Mouse (Mus musculus) CH12.LX (cell line): ENCODE measurements at regions not wholly inside any gene's neighbourhood (a gene's known extent, or its start where the extent isn't known, plus 50 kb on each side); places are given as distances from the start of the nearest gene placed in this dataset.

Experiments used
- BHLHE40 ChIP-seq: IDR thresholded peaks from 2 replicates; pipeline ENCODE4 v1.6.1; 2011; ENCODE audit warnings: mild to moderate bottlenecking, low read depth, low read length, improper control_type of control experiment
- CTCF ChIP-seq, 2 experiments: IDR thresholded peaks in 1 of 2; conservative IDR thresholded peaks in 1 of 2; 2 replicates each; pipeline ENCODE4 v1.5.1; 2011 to 2012; ENCODE audit warnings: low read depth in 2 of 2, low read length in 2 of 2, improper control_type of control experiment in 1 of 2, inconsistent platforms in 1 of 2, mild to moderate bottlenecking in 1 of 2, moderate library complexity in 1 of 2
- EP300 ChIP-seq: IDR thresholded peaks from 2 replicates; pipeline ENCODE4 v1.6.1; 2011; ENCODE audit warnings: low read length, improper control_type of control experiment
- MAFK ChIP-seq: IDR thresholded peaks from 2 replicates; pipeline ENCODE4 v1.6.1; 2011; ENCODE audit warnings: low read length, improper control_type of control experiment; ENCODE audit not compliant: insufficient replicate concordance
- MXI1 ChIP-seq: IDR thresholded peaks from 2 replicates; pipeline ENCODE4 v1.6.1; 2011; ENCODE audit warnings: mild to moderate bottlenecking, low read depth, low read length, improper control_type of control experiment
- POLR2A ChIP-seq: IDR thresholded peaks from 2 replicates; pipeline ENCODE4 v1.6.1; 2011; ENCODE audit warnings: low read depth, mild to moderate bottlenecking, improper control_type of control experiment, low read length
- POLR2AphosphoS2 ChIP-seq: IDR thresholded peaks from 2 replicates; pipeline ENCODE4 v1.6.1; 2011; ENCODE audit warnings: low read depth, low read length, improper control_type of control experiment
- RCOR1 ChIP-seq: conservative IDR thresholded peaks from 2 replicates; pipeline ENCODE4 v1.6.1; 2012; ENCODE audit warnings: low read depth, mild to moderate bottlenecking, inconsistent platforms, low read length, improper control_type of control experiment
- SIN3A ChIP-seq: IDR thresholded peaks from 2 replicates; pipeline ENCODE4 v1.6.1; 2012; ENCODE audit warnings: low read length, improper control_type of control experiment, inconsistent platforms
- TBP ChIP-seq: conservative IDR thresholded peaks from 2 replicates; pipeline ENCODE4 v1.6.1; 2011; ENCODE audit warnings: low read depth, low read length, improper control_type of control experiment
- TCF12 ChIP-seq: IDR thresholded peaks from 2 replicates; pipeline ENCODE4 v1.6.1; 2014; ENCODE audit warnings: low read depth, mild to moderate bottlenecking, inconsistent platforms, low read length, improper control_type of control experiment
- ZC3H11A ChIP-seq: IDR thresholded peaks from 2 replicates; pipeline ENCODE4 v1.6.1; 2012; ENCODE audit warnings: low read depth, mild to moderate bottlenecking, inconsistent platforms, low read length, improper control_type of control experiment
- ZNF384 ChIP-seq: IDR thresholded peaks from 2 replicates; pipeline ENCODE4 v1.6.1; 2012; ENCODE audit warnings: low read depth, low read length, improper control_type of control experiment, inconsistent platforms

- TF ChIP-seq ZC3H11A (no peak), TCF12 (no peak), CTCF (conservative IDR thresholded peaks at IDR 0.05 in 1 of 2, IDR thresholded peaks at IDR 0.05 in 1 of 2; ENCODE audit: low read depth in 2 of 2, low read length in 2 of 2) (no peak), POLR2AphosphoS2 (no peak), POLR2A (no peak), TBP (no peak), EP300 (no peak), RCOR1 (no peak), BHLHE40 (no peak), MAFK (no peak), ZNF384 (no peak), SIN3A (no peak), MXI1 (no peak)
Observed at GRCm38 (mm10) chr6:49712980-49713379, 109.5 kb upstream of the Npy start.
